Mouse (Mus musculus) layer of hippocampus, adult 9-10 months (tissue): ENCODE data around the gene Psip1.
"Not testable (repeated sequence)": the region's sequence is repeated elsewhere in the genome, so short reads cannot be mapped to it uniquely, and the experiment has no call there.

Source experiments
- DNase-seq: peaks from one replicate; pipeline ENCODE4 v3.0.0; 2022; ENCODE audit warnings: low spot score

Gene Psip1

GRCm38 (mm10) chr4:83486117-83486901 lies at the start of gene Psip1:
Gene Psip1, minus strand, starts transcription at chr4:83486459.
- peak; percentile 80 for DNase-seq

DNA sequence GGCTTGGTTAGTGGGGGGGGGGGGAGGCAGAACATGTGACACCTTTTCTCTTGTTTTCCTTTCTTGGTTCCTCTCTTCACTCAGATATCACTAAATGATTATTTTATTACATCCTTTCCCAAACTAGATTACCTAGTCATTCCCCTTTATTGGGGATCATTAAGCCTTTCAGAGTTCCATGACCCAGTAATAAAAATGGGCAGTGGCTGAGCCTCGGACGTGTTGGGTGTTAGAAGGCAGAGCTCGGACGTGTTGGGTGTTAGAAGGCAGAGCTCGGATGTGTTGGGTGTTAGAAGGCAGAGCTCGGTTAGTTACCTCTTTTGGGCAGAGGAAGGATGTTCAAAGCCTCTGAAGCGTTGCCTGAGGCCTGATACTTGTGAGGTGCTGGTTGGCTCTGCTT lies 47.8 kb upstream of the Psip1 start:
- DNase-seq = no peak

GRCm38 (mm10) chr4:83533168-83533911 lies 47.1 kb upstream of the Psip1 start:
- DNase-seq = no peak

DNA sequence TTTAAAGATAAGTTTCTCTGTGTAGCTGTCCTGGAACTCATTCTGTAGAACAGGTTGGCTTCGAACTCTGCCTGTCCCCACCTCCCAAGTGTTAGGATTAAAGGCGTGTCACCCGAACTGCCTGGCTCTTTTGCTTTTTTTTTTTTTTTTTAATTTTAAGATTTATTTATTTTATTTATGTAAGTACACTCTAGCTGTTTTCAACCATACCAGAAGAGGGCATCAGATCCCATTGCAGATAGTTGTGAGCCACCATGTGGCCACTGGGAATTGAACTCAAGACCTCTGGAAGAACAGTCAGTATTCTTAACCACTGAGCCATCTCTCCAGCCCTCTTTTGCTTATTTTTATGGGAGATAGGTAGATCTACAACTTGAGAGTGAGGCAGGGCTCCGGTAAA lies 43.8 kb upstream of the Psip1 start:
- not testable (repeated sequence) for DNase-seq

- DNase-seq = no peak
These were observed 41.7 kb upstream of the Psip1 start for GRCm38 (mm10) chr4:83527921-83528320.

GRCm38 (mm10) chr4:83526988-83527334 lies 40.7 kb upstream of the Psip1 start:
- DNase-seq = no peak

GRCm38 (mm10) chr4:83526270-83526987 lies 40.2 kb upstream of the Psip1 start:
- DNase-seq = no peak

- DNase-seq = no peak
These were observed 39.4 kb upstream of the Psip1 start for GRCm38 (mm10) chr4:83525690-83526055.

DNA sequence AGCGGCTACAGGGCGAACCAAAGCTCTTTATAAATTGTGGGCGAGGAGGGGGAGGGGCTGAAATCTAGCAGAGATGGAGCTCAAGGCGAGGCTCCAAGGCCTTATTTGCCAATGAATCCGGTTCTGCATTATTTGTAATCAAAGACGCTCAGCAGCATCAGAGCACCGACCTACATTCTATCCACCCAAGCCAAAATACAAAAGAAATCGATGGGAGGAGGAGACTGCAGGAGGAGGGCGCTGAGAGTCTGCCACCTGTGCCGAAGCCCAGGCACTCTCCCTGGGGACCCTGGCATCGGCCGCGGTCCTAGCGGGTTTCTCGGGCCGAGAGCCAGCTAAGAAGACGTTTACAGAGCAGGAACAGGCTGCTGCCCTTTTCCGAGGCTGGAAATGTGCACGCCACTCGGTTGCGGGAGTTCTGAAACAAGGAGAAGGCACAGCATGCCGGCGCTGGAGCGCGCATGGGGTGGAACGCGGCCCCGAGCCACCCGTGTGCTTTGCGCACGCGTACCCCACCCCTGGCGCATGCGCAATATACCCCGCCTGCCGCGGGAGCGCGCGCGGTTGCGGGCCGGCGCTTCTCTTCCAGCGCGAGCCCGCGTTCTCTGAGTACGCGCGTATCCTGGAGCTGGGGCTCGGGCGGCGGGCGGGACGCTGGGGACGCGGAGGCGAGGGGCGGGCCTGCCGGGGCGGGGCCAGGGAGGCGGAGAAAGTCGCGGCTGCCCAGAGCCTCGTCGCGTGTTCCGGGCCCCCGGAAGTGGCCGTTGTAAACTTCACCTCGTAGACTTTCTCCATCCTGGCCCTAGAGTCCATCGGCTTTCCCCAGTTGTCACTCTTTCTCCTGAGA lies 38.8 kb upstream of the Psip1 start, which contains the start of gene Ccdc171:
Ccdc171 (plus strand) TSS at position 703 of the 847 bp plus-strand sequence.
- peak; percentile 69 for DNase-seq

DNA sequence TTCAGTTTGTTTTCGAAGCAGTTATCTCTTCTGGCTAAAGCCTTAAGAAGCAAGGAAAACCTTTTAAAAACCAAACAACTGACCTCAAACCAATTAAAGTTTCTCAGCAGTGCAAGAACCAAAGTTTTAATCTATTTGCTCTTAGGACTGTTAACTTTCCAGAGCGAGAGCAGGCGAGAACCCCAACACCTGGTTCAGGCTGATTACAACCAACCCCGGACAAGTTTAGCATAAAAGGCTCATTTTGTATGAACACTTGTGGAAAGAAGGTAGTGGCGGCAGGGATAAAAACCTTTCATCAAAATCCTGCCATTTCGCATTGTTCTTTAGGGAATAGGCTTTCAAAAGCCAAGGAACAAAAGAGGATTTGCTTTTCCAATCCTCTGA lies 38.2 kb upstream of the Psip1 start:
- DNase-seq = no peak

DNA sequence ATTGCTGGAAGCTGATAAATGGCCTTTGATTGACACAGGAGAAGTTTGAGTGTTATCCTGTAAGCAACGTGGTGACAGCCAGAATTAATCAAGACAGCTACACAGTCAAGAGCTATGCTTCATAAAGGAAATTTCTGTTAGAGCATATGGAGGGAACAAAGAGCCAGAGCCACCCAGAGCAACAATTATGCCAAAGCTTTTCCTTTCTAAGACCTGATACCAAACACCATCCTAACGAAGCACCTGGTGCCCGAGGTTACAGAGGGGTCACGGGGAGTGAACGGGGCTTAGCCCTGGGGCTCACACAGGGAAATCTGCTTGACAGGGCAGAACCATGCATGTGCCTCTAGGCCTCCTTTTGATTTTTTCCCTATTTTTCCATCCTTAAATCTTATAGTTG lies 35.8 kb upstream of the Psip1 start:
- DNase-seq = no peak

DNA sequence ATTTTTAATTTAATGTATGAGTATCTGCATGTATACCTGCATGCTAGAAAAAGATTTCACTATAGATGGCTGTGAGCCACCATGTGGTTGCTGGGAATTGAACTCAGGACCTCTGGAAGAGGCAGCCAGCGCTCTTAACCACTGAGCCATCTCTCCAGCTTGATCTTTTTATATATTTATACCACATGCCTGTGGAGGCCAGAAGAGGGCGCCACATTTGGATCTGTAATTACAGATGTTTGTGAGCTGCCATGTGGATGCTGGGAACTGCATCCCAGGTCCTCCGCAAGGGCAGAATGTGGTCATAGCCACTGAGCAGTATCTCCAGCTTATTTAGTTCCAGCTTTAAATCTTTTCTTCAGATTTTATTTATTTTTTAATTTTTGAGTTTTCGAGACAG lies 34.0 kb upstream of the Psip1 start:
- no peak for DNase-seq

DNA sequence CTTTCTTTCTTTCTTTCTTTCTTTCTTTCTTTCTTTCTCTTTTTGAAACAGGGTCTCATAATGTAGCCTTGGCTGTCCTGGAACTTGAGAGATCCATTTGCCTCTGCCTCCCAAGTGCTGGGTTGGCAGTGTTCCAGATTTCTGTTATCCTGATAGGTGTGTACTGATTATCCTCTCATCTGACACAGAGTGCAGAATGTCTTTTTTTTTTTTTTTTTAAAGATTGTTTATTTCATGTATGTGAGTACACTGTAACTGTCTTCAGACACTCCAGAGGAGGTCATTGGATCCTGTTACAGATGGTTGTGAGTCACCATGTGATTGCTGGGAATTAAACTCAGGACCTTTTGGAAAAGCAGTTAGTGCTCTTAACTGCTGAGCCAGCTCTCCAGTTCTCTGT lies 33.5 kb upstream of the Psip1 start:
- no peak for DNase-seq

- no peak for DNase-seq
These were observed 32.9 kb upstream of the Psip1 start for GRCm38 (mm10) chr4:83519148-83519547.

DNA sequence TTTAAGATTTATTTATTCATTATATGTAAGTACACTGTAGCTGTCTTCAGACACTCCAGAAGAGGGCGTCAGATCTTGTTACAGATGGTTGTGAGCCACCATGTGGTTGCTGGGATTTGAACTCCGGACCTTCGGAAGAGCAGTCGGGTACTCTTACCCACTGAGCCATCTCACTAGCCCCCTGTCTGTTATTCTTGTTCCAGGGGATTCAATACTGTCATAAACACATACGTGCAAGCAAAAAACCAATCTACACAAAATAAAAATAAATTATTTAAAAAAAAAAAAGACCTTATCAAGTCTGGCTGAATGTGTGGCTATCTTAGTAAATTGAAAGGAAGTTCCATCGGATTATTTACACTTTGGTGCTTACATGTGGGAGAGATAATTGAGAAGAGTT lies 29.9 kb upstream of the Psip1 start:
- DNase-seq = not testable (repeated sequence)

DNA sequence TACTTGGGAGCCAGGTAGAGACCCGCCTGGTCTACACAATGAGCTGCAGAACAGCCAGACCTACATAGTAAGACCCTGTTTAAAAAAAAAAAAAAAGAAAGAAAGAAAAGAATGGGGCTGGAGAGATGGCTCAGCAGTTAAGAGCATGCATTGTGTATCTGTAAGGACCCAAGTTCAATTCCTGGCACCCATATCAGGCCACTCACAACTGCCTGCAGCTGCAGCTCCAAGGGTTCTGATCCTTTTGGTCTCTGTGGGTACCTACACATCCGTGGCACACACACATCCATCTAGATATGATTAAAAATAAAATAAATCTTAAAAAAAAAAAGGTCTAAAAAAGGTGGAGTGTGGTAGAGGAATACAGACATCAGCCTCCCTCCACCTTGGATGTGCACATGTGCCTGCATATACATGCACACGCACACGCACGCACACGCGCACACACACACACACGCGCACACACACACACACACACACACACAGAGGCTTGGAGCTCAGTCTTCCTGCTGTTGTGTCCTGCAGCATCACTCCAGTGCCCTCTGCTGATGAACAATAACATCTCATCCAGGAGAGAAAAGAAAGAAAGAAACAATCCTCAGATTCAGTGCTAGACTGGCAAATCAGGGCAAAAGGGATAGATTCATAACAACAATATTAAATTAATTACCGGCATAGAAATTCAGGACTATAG lies 28.9 kb upstream of the Psip1 start:
- no peak for DNase-seq

DNA sequence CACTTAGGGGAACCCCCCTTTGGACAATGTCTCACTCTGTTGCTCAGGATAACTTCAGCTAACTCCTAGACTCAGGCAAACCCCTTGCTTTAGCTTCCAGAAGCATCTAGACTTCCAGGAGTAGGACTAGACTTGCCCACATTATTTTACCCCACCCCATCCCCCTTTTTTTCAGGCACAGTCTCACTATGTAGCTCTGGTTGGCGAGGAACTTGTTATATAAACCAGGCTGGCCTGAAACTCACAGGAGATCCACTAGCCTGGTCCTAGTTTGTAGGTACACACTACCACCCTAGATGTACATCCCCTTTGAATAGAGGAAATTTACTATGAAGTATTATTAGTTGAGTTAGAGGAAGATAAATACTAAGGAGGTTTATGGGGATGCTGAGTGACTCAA lies 27.9 kb upstream of the Psip1 start:
- no peak for DNase-seq

DNA sequence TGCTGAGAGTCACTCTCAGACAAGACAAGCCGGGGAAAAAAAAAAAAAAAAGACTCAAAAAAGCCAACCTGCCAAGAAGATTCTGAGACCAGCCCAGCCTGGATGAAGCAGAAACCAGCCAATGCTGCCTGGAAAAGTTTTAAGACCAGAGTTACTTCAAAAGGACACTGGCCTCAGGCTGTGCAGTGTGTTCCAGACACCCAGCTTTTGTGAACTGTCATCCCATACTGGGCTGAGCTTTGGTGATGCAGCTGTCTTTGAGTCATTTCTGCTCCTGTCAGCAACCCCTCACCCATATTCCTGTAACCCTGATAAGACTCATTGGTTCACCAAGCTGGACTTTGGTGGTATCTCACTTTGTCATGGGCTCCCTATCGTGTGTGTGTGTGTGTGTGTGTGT lies 26.4 kb upstream of the Psip1 start:
- DNase-seq = no peak

DNA sequence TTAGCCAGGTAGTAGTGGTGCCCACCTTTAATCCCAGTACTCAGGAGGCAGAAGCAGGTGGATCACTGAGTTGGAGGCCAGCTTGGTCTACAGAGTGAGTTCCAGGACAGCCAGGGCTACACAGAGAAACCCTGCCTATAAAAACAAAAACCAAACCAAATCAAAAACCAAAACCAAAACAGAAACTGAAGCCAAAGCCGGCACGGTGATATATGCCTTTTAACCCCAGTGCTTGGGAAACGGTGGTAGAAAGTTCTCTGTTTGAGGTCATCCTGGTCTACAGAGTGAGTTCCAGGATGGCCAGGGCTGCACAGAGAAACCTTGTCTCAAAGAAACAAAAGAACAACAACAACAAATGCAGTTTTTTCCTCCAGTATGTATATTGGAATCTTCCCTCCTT lies 26.0 kb upstream of the Psip1 start:
- DNase-seq = no peak

- DNase-seq = no peak
These were observed 24.8 kb upstream of the Psip1 start for GRCm38 (mm10) chr4:83511083-83511482.

- no peak for DNase-seq
These were observed 23.3 kb upstream of the Psip1 start for GRCm38 (mm10) chr4:83509600-83509999.
